Mouse (Mus musculus) kidney, adult 9 months (tissue): ENCODE results near the gene Tmem151b.

Source experiments
- DNase-seq: peaks from one replicate; pipeline ENCODE4 v3.0.0; 2022

Gene Tmem151b

DNA sequence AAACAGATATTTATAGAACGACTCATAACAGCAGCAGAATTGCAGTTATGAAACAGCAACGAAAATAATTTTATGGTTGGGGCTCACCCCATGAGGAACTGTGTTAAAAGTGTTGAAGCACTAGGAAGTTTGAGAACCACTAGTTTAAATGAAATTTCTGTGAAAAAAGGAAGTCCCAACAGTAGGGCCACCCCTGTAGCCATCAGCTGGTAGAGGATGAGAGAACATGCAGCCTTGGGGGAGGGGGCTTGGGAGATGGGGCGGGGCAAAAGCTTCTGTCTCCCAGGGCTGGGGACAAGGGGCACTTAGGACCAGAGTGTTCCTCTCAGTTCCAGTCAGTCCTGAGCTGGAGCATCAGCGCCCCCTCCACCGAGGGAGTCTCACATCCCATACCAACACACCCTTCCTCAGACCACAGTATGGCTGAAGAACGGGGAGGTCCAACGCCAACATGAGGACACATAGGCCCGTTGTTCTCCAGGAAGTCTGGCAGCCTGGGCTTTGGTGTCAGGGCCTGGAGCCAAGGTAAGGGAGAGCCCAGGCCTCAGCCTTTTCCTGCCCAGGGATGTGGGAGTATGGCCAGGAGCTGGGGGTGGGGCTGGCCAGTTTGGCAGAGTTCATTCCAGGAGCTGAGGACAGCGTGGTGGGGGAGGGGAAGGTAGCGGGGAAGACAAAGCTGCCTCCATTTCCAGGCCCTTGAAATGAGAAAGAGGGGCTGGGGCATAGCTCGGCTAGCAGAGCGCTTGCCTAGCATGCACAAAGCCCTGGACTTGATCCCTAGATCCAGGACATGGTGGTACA, 34.8 kb upstream of the Tmem151b start:
- DNase-seq: peak; percentile 86

DNA sequence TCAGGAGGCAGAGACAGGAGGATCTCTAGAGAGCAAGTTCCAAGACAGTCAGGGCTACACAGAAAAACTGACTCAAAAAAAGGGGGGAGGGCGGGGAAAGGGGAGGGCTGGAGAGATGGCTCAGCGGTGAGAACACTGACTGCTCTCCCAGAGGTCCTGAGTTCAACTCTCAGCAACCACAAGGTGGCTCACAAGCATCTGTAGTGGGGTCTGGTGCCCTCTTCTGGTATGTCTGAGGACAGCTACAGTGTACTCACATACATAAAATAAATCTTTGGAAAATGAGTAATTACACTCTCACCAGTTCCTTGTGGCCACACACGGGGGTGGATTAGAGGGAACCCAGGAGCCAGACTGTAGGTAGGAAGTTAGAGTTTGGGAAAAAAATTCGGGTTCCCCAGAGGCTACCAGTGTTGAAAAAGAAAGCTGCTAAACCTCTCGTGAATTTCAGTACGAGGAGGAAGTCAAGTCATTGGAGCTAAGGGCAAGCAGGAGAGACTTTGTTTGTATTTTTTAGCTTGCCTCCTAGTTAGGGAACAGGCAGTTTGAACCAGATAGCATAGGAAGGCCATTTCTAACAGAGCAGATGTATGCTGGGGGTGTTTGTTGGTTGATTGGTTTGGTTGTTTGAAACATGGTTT, 33.4 kb upstream of the Tmem151b start:
- DNase-seq: no peak

DNA sequence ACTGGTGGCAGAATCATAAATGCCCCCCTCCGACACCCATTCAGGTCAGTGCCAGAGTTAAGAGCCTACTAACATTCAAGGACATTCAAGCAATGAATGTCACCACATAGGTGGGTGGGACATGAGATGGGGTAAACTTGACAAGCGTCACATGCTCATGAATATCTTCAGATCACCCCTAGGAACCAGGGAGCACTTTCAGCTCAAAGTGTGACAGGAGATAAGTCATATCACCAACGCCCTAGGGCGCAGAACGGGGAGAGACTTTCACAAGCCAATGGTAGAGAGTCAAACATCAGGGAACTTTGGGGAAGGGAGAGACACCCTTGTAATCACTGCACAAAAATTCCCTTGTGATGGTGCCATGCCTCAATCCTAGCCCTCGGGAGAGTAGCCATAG, 32.7 kb upstream of the Tmem151b start:
- no peak for DNase-seq

DNA sequence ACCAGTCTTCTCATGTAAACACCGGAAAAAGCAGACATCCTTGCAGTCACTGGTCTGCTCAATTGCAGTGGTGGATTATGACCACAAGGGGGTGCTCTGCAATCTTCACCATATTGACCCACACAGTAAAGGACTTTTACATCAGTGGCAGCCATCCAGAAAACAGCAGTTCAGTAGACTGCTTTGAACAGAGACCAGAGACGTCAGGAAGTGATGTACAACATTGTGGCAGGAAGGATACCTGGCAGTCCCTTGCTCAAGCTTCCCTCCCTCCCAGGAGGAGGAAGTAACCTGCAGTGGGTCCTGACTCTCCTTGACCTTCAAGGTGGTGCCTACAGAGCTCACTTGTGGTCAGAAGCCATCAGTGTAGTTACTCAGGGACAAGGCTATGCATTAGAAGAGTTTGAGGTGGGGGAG, 32.1 kb upstream of the Tmem151b start:
- peak; percentile 85 for DNase-seq

DNA sequence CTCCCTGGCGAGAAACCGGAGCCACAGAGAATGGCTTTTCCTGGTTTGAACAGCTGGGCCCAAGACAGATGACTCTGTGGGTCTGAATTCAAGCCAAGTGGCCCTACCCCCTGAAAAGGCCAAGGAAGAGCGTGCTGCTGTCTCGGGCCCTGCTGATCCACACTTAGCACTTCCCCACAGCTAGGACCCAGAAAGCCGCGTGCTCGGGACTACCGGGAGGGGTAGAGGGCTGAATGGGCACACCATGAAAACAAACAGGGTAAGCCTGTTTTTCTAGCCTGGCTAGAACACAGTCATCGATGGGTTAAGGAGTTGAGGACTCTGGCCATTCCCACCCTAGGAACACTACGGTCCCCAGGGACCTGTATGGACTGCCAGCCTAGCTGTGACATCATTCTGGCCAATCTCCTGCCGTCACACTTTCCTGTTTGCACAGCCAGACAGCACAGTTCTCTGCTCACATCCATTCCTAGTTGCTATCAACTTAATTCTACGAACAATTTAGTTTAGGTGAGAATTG, 31.5 kb upstream of the Tmem151b start:
- DNase-seq: peak; percentile 60

DNA sequence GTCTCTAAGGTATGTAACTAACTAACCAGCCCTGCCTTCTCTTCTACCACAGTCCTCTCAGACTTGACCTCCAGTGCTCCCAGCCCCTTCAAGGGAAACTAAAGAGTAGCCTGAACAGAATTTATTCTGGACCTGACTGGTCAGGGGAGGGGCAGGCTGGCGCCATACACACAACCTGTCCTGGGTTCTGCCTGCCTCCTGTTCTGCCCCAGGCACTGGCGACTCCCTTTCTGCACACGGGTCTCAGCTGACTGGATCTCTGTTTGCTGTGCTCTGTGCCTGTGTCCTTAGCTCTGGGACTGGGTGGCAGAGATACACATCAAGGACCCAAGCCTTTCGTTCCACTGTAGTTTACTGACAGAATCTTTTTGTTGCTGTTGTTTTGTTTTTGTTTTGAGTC, 30.1 kb upstream of the Tmem151b start:
- peak; percentile 67 for DNase-seq

DNA sequence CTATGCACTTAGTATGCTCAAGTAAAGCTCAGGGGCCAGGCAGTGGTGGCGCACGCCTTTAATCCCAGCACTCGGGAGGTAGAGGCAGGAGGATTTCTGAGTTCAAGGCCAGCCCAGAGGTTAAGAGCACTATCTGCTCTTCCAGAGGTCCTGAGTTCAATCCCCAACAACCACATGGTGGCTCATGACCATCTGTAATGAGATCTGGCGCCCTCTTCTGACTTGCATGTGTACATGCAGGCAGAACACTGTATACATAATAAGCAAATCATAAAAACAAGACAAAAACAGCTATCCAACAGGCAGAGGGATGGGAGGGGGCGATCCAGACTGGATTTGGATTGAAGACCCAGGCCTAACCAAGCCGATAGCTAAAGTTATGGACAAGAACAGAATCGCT, 29.4 kb upstream of the Tmem151b start:
- no peak for DNase-seq

DNA sequence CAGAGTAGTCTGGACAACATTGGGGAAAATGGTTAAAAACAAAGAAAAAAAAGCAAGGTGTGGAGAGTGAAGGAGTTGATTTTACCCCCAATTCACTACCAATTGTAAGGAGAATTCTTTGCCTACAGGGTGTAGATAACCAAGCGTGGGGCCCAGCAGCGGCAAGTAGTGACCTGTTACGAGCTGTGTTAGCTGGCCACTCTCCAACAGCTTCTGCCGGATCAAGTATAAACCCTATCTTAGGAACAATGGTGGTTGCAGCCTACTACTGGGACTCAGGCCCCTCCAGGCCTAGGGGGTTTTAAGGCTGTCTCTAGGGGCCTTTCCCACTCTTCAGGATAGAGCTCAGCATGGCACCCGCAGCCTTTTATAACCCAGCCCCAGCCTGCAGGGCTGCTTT, 28.8 kb upstream of the Tmem151b start:
- no peak for DNase-seq

DNA sequence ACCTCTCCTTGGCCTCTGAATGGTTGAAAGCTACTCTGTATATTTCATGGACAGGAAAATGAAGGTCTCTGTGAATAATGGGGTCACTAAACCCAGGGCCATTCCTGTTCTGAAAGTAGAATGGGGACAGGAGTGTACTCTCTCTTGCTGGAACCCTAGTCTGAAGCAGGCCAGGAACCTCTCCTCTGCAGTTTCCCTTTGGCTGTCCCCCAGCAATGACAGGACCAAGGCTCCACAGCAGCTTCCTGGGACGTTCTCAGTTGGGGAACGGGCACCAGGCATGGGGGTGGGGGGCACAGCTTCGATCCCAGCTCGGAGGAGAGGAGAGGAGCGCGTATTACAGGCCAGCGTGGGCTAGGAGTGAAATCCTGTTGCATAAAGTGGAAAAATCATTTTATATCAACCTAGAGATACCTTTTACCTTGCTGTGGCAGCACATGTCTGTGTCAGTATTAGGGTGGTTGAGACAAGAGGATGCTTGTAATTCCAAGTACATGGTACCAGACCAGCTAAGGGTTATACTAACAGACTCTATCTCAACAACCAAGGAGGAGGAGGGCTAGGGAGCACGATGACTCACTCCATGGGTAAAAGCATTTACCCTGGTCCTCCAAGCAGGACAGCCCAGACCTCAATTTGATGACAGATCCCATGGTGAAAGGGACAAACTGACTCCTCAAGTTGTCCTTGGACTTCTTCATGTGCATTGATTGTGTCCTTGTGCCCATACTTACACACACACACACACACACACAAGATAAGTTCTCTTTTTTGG, 25.8 kb upstream of the Tmem151b start:
- DNase-seq: no peak

DNA sequence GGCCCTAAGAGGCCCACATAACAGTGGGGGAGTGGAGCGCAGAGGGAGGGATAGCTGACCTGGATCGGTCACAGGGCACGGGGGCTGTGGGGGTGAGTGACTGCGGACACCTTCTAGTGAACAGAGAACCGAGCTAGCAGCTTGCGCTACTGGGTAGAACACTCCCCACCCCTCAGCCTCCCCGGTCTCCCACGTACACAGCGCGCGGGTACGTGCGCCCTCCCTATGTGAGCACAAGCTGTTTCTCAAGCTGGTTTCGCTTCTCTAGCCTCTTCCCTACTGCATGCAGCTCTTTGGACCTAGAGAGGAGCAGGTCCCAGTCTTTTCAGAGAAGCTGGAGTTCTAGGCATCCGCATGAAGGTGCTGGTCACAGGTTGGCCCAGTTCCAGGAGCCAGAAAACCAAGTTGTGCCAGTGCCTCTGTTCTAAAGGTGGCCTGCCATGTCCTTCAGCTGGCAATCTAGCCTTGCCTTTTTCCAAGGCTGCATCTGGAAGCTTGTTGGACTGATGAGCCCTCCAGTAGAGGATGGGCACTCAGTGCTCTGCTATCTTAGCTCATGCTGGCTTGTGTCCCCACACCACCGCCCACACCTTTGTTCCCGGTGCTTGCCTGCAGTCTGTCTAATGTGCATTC, 24.8 kb upstream of the Tmem151b start:
- peak; percentile 75 for DNase-seq

DNA sequence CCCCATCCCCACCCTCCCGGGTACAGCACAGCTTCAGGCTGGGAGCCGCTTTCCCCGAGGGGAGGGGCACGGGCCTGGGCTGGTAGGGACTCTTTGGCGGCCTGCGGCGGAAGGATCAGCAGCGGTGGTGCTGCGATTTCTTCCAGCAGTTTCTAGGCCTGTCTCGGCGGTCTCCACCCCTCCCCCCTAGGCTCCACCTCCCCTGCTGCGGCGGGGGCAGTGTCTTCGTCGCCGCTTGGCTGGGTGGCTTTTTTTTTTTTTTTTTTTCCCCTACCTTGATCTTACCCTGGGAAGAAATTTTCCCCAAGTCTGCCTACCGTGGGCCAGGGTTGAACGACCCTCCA, 24.3 kb upstream of the Tmem151b start:
- peak; percentile 99 for DNase-seq

DNA sequence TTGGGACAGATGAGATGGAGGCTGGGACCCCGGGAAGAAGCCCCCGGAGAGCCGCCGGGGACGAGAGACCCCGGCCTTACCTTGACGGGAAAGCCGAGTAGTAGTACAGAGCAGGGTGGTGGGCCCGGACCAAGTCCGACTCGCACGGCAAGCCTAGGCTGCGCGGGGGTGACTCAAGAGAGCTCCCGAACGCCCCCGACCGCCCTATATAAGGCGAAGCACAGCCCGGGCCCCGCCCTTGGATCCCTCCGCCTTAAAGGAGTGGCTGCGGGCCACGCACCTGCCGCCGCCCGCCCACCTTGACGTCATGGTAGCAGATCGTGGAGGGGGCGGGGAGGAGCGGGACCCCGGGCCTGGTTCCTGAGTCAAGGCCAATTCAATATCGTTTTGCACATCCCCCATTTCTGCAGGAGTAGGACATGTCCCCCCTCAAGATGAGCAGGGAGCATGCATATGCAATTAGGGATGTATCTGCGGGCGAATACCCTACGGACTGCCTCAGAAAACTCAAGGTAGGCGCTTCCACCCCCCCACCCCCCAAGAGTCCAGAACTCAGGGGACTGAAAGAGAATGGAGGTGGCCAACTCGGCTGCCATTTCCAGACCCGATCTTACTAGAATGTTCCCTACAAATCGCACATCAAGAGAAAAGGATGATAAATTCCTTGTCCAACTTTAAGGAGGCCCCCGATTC, 23.8 kb upstream of the Tmem151b start, which contains the start of gene Hsp90ab1:
Gene Hsp90ab1, minus strand, starts transcription at position 185 of the 693 bp plus-strand sequence.
- peak; percentile 98 for DNase-seq

DNA sequence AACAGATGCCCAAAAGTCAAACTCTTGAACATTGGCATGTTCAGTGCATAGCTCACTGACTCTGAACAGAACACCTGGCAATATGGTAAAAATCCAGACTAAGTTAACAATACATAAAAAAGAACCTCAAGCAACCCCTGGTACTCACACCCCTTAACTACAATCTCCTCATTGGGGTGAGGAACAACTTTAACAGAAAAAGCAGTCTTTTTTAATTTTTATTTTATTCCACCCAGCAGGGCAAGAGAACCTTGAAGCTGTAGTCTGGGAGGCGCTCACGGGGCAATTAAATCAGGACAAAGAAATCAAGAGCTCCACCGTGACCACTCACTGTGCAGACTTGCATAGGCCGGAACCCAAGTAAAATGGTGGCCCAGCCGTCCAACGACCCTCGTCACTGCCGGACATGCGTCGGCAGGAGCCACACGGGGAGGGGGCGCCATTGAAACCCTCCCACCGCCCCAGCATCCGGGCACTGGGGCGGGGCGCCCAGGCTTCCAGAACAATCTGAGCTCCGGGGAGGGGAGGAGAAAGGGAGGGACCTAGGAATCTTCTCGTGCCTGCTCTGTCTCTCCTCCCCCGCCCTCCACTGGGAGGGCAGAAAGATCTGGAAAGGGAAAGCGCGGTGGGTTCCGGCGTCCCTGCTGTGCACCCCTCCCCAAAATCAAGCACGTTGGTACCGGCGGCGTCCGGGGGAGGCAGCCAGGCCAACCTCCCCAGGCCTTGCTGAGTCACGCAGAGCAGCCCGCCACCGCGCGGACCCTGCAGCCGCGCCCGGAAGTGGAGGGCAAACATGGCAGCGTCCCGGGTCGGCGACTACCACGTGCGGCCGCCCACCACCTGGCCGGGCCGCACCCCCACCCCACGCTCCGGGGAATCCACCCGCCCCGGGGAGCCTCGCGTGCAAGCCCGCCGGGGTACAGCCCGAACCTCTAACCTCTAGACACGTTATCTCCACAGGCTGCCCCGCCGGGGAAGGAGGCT, 22.9 kb upstream of the Tmem151b start:
- DNase-seq: peak; percentile 82

DNA sequence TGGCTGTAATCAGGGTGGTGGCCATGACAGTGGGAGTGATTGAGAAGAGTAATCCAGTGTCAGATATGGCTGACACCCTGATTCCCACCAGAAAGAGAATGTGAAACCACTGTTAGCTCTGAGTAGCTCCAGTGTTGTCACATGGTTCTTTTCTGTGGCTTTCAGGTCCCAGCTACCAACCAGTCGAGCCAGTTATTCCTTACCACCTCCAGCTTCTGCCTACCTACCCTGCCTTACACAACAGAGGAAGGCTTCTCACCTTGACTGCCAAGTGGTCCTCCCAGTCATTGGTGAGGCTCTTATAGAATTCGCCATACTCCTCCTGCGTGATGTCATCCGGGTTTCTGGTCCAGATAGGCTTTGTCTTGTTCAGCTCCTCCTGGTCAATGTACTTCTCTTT, 20.5 kb upstream of the Tmem151b start:
- no peak for DNase-seq

DNA sequence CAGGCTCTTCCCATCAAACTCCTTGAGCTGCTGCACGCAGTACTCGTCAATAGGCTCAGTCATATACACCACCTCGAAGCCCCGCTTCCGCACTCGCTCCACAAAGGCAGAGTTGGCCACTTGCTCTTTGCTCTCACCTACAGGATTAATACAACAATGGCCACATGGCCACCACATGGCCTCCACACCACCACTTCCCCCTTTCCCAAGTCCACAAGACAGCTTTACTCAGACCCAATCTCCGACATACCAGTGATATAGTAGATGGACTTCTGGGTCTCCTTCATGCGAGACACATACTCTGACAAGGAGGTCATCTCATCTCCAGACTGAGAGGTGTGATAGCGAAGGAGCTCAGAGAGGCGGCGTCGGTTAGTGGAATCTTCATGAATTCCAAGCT, 19.5 kb upstream of the Tmem151b start:
- DNase-seq: no peak

DNA sequence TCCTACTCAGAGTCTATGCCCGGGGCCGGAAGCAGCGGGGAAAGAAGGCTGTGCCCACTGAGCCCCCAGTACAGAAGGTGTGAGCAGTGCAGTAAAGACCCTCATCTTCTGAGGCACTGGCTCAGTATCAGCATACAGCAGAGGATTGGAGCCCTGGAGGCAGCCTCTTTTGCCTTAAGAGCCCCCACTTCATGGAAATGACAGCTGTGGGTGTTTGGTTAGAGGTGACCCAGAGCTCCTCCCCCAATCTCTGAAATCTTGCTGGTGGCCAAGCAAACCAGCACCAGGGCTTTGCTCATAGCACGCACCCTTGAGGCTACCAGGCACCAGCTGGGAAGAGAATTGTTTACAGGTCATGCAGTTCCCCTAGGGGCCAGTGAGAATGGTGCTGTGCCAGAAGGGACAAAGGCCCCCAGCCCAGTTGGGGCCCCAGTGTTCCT, 17.7 kb upstream of the Tmem151b start:
- DNase-seq: no peak

DNA sequence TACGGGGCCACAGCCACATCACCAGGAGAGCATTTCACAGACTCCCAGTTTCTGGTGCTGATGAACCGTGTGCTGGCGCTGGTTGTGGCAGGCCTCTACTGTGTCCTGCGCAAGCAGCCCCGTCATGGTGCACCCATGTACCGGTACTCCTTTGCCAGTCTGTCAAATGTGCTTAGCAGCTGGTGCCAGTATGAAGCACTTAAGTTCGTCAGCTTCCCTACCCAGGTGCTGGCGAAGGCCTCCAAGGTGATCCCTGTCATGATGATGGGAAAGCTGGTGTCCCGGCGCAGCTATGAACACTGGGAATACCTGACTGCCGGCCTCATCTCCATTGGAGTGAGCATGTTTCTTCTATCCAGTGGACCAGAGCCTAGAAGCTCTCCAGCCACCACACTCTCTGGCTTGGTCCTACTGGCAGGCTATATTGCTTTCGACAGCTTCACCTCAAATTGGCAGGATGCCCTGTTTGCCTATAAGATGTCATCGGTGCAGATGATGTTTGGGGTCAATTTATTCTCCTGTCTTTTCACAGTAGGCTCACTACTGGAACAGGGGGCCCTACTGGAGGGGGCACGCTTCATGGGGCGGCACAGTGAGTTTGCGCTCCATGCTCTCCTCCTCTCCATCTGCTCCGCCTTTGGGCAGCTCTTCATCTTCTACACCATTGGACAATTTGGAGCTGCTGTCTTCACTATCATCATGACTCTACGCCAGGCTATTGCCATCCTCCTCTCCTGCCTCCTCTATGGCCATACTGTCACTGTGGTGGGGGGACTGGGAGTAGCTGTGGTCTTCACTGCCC, 17.1 kb upstream of the Tmem151b start:
- no peak for DNase-seq

DNA sequence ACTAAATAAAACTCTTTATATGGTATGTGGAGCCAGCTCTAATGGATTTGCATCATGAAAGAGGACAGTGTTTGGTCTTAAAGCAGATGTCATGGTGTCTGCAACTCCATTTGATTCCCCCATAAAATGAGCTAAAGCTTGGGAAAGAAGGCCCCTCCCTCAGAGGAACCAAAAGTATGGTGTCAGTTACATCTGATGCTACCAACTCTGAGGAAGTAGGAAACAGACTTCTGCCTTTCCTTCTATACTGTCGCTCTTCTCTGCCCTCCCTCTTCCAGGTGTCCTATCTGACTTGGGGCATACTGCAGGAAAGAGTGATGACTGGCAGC, 16.5 kb upstream of the Tmem151b start:
- DNase-seq: no peak

DNA sequence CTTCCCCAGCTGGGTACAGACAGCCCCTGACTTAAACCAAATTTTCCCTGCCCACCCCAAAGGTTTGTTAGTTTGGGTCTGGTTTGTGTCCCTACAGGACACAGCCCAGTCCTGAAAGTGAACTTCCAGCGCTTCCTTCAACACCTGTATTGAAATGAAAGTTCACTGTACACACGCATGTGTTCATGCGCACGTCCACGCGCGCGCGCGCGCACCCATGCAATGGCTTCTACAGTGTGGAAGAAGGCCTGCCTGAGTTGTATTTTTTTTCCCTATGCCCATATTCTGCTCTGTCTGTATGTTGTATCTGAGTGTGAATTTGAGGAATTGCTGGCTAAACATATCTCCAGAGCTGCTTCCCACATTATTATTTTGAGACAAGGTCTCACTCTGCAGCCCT, 15.6 kb upstream of the Tmem151b start:
- no peak for DNase-seq

DNA sequence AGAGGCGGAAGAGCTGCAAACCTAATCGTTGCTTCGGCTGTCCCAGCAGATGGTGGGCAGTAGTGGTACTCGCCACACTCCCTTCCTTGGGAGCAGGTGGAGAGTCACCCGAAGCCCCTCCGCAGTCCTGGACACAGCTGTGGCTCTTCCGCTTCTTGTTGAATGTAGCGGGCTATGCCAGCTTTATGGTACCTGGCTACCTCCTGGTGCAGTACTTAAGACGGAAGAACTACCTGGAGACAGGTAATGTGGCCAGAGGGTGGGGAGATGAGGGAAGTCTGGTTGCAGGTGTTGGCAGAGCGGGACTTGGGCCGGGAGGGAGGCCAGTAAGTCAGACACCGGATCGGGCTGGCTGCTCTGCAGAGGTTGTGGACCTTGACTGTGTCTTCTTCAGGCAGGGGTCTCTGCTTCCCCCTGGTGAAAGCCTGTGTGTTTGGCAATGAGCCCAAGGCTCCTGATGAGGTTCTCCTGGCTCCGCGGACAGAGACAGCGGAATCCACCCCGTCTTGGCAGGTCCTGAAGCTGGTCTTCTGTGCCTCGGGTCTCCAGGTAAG, 15.1 kb upstream of the Tmem151b start:
- no peak for DNase-seq
